Mouse (Mus musculus) left cerebral cortex, postnatal 25 days (tissue): Measurements from ENCODE around the gene Mrpl42. TPM values are rescaled to one million over a fixed set of nuclear protein-coding genes. Genes with fewer than 3 reads are reported as not detected.

Source experiments
- DNase-seq, 2 experiments: peaks; one replicate each; pipeline ENCODE4 v3.0.0; 2022; ENCODE audit warnings: low spot score in 2 of 2, mixed read lengths in 1 of 2
- intact Hi-C: fragments of 180-260 bp; cut with DNase I; formaldehyde crosslinking; loops from one replicate; pipeline ENCODE4 v1.15.1; 2025
- total RNA-seq, 2 experiments: library from RNA; stranded (reverse); gene quantifications; 2 replicates each; pipeline ENCODE4 v1.2.3; 2021

Gene Mrpl42
- total RNA-seq, 2 experiments from 2014 or later = 67.1 to 72.1 TPM

DNA sequence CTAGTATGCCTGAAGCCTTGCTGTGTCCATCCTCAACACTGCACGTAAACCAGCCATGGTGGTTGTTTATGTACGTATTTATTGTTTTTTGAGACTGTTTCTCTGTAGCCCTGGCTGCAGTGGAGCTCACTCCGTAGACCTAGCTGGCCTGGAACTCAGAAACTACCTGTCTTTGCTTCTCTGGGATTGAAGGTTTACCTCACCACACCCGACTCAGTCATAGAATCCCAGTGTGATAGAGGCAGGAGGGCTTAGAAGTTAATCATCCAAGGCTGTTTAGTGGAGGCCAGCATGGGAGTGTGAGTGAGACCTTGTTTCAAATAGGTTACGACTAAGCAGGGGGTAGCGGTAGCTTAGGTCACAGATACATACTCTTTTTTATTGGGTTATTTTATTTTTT is 15.9 kb upstream of the Mrpl42 start:
- intact Hi-C loops = no loop called here
- no peak for DNase-seq

DNA sequence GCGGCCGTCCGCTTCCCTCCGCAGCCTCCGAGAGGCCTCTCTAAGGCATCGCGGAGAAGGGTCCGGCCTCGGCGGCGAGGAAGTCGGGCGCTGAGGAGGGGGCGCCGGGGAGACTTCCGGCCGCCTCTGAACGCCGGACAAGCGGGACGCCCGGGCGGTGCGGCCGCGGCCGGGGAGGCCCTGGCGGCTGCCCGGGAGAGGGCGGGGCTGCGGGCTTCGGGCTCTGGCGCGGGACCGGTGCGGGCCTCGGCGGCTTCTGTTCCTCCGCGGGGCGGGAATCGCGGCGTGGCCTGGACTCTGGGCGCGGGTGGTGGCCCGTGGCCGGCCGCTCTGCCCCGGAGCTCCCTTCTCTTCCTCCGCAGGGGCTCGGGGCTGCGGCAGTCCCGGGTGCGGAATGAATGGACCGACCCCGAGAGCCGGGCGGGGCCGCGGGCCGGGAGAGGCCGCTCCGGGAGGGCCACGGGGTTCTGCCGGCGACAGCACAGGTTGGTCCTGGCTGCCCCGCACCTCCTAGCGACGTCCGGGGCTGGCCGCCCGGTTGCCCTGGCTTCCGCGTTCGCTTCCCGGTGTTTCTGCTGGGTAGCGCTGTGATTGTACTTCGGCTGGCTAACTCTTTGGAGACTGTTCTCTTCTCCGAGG is 13.7 kb upstream of the Mrpl42 start:
- intact Hi-C loops = loop anchor here (1.0 kb wide), 1 partner anchor 49 kb away; the partner anchor contains the start of gene Nudt4
- DNase-seq = no peak

DNA sequence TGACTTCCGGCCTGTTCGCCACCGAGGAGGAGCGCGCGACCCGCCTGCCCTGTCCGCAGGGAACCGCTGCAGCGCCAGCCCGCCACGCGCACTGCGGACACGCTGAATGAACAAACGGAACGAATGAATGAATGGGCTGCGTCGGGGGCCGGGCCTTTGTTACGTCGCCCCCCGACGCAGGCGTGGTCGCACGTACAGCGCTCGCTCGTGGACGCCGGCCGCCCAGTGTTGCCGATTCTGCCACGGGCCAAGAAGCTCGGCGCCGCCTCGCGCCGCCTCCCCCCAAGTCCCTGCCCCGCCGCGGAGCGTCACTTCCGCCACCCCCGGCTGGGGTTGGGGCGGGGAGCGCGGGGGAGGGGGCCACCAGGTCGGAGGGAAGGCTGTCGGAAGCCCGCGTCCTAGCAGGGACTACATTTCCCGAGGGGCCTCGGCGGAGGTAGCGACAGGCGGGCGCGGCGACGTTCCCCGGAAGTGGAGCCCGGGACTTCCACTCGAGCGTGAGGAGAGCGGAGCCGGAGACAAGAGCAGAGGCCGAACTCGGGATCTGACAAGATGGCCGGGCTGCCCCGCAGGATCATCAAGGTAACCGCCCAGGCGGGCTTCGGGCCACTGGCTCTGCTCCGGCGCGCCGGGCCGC is 13.0 kb upstream of the Mrpl42 start, which contains the start of gene Ube2n:
Ube2n (plus strand) TSS at position 490 of the 637 bp plus-strand sequence.
- peak; percentile 98 to 99 for DNase-seq
- intact Hi-C loops = loop anchor here (1.0 kb wide), 2 partner anchors 12 to 50 kb away; partner anchors contain the start of gene Nudt4

DNA sequence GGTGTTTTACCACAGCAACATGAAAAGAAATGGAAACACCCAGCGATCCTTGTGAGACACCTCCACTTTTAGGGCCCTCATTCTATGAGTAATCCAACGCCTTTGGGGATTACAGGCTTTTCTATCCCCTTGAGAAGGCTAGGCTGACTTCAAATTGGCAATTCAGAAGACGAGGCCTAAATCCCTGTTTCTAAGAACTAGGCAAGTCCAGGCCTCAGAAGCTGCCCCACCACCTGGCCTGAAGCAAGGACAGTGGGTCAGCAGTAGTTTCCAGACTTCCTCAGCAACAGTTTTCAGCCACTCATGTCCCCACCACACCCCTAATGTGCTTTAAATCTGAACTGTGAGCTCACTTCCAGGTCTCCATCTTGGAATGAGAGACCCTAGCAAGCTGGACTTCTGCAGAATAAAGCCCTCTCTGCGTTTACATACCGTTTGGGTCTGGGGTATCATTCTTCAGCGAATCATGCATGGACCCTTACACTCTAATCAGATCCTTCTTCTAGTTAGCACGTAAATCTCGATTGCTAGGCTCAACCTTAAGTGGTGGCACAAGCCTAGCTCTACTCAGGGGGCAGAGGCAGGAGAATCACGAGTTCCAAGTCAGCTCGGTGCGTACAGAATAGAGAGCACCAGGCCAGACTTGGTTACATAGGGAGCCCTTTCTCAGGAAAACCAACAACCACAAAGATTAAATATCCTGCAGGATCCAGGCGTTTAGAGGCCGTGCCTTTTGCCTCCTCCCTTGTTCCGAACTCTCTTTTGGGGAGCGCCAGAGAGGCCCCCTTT is 12.2 kb upstream of the Mrpl42 start:
- no peak for DNase-seq
- intact Hi-C loops = loop anchor here (1.0 kb wide), 1 partner anchor 12 kb away; no protein-coding TSS in a partner anchor

DNA sequence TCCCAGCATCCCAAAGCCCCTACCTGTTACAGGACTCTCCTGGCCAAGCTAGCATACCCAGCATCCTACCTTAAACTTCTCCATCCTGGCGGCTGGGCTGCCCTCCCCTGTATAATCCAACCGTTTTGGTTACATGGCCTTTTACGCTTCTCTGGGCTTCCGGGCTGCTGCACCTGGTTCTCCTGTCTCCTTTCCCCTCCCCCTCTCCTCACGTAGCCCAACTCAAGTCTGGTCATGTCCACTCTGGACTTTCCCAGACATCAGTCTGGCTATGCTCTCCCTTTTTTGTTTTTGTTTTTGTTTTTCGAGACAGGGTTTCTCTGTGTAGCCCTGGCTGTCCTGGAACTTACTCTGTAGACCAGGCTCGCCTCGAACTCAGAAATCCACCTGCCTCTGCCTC is 10.9 kb upstream of the Mrpl42 start:
- no peak for DNase-seq
- intact Hi-C loops = no loop called here

DNA sequence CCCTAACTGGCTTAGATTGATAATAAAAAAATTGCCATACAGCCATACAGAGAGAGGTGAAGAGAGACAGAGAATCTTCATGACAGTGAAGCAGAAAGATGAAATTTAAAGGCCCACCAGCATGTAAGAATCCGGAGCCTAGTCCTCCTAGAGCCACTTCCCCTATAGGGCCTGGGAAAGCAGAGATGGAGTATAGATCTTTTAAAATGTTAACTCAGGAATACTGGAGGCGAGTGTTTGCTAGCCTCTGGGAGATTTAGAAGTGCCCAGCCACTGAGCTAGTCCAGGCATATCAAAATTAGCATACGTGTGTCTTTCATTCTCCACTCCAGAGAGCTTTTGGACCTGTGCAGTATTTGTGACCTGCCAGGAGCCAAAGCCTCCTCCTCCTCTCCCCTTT is 7.5 kb upstream of the Mrpl42 start:
- DNase-seq = no peak
- intact Hi-C loops = no loop called here

DNA sequence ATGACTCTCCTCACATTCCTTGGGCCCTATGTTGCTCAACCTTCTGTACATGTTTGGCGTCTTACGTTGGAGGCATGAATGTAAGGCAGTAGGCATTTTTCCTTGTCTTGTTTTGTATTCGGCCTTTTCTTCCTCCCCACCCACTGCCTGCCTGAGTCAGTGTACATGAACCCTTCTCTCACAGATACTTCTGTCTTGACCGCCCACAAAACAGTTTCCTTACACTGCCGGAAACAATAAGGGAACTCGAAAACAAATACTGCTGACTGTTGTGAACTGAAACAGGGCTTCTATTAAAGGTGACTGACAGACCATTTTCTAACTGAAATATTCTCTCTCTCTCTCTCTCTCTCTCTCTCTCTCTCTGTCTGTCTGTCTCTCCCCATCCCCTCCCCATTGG is 7.1 kb upstream of the Mrpl42 start:
- DNase-seq = peak in 1 of 2 experiments; percentile 37
- intact Hi-C loops = no loop called here

DNA sequence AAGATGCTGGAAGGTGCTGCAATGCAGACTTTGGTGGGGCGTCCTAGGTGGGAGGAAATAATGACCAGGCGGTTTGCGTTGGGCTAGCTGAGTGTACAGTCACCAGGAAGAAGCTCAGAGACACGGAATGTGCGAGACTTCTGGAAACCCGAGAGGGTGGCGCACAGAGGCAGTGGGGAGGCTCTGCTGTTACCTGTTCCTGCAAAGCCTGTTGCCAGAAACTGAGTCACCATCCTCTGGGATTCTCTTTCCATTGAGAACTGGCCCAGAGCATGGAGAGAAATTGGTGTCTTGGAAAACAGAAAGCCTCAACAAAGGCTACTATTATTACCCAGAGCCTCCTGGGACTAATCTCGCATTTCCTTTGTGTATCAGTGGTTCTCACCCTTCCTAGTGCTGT is 6.4 kb upstream of the Mrpl42 start:
- no peak for DNase-seq
- intact Hi-C loops = no loop called here

DNA sequence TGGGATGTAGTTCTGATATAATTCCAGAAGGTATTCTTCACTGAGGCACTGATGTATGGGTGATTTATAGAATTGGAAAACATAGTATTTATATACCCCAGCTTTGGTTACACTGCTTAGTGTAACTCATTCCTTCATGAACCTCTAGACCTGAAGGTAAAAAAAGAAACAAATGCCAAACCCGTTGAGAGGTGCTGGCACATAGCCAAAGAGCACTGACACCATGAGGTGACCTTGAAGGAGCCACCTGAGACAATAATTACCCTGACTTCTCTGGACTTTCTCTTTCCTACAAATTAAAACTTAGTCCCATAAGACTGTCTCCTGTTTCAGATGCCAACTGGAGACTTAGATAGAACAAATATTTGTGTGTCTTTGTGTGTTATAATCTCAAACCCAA is 2.6 kb upstream of the Mrpl42 start:
- intact Hi-C loops = no loop called here

DNA sequence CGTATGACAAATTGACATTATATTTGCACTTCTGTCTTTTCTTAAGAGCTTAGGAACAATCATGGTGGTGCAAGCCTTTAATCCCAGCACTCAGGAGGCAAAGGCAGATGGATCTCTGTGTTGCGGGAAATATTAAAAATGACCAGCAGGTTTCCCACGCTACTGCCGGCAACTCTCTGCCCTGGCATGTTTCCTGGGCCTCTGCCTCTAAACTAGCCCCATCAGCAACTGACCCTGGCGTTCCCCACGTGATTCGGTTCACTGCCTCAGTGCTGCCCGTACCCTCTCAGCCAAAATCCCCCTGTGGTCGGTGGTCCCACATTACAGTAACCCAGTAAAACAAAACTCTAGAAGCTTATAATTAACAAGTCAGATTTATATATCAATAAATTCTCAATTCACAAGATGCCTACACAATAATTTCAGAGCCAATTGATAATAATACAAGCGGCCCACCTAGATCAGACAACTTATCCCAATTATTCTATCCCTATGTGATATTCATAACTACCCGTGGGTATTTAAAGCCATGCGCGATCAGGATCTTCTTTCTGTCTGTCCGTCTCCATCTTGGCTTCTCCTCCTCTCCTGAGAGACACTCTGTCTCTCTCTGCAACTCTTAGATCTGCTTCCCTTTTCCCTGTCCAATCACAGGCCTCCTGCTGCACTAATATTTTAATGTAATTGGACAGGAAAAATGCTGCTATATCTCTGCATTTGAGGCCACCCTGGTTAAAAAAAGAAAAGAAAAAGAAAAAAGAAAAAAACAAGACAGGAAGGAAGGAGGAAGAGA is 1.9 kb upstream of the Mrpl42 start:
- intact Hi-C loops = no loop called here
- DNase-seq = no peak

More for the DNA sequence above, 2.6 kb upstream of the Mrpl42 start:
- no peak for DNase-seq

DNA sequence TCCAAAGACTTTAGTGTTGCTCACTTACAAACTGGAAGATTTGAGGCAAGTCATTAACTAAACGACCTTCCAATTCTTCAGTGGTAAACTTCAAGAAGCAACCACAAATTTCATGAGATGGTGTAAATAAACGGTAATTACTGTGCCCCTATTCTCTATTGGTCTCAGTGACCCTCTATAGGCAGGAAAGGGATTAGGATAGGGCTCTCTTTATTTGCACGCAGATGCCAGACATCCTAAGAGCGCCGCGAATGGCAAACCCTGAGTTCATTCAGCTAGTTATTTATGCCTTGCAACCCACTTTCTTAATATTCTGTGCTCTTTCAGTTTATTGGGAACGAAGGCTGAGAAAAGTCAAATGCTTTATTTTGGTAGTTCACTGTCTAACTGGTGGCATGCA is 707 bp downstream of the Mrpl42 start:
- no peak for DNase-seq
- intact Hi-C loops = loop anchor here (2.0 kb wide), 1 partner anchor 394 kb away; no protein-coding TSS in a partner anchor

DNA sequence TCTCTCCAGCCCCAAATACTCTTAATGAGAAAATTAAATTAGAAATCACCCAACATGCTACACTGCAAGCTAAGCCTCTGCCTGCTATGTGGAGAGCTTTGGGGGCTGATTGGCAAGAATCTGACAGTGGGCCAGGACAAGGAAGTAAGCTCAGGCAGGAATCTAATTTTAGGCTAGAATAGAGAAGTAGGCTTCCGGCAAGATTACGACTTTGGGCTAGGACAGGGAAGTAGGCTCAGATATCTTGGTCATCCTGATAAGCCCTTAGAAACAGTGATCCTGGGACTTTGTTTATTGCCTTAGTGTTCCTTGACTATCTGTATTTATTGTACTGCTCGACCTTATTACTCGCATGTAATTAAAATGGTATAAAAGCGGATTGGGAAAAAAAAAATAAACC is 7.5 kb downstream of the Mrpl42 start:
- intact Hi-C loops = loop anchor here (10.0 kb wide), 1 partner anchor 541 kb away; no protein-coding TSS in a partner anchor
- no peak for DNase-seq

DNA sequence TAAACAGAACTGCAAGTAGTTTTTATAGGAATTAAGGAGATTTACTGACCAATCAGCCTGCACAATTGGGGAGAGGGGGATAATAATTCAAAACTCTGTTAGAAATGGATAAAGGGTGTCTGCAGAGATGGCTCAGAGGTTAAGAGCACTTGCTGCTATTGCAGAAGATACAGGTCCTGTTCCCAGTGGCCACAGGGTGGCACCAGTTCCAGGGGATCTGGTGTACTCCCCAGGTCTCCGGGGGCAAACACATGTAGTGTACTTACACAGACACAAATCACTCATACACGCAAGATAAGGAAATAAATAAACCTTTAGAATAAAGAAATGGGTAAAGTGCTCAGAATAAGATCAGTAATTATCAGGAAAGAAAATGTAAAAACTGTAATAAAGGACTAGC is 12.1 kb downstream of the Mrpl42 start:
- DNase-seq = no peak
- intact Hi-C loops = loop anchor here (10.0 kb wide), 1 partner anchor 545 kb away; no protein-coding TSS in a partner anchor

DNA sequence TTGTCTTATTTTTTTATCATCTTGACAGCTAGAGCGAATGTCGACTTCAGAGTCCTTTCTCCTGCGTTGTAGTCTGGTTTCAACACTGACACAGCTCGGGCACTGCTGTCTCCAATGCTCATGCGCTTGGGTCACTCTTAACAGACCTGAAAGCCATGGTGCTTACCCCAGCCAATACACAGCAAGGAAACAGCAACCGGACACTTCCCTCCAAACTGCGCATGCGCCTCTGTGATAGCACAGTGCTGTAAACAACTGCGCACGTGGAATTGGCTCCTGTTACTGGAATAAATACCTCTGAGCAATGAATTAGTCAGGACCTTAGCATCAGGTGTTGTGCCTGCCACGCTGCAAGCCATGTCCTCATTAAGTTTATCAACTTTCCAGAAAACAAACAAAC is 24.2 kb downstream of the Mrpl42 start:
- no peak for DNase-seq

DNA sequence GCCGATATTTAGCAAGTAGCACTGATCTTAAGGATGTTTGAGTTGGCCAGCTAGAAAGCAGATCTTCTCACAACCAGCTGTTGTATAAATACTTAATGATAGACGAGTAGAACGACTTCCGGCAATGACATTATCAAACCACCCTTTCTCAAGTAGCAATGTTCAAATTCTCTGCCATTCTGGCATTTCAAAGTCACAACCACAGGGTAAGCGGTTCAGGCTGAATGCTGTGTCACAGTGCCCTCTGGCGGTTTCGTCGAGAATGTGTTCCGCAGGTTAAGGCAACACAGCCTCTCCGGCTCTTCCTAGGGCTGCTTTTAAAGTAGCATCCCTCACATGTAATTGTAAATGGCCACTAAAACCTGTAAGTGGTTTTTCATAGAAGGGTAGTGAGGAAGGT is 25.8 kb downstream of the Mrpl42 start:
- DNase-seq = peak; percentile 75 to 86
- intact Hi-C loops = loop anchor here (1.0 to 10.0 kb wide), 4 partner anchors 231 to 484 kb away; no protein-coding TSS in a partner anchor

More for the DNA sequence above, 24.2 kb downstream of the Mrpl42 start:
- intact Hi-C loops = loop anchor here (2.0 to 10.0 kb wide), 3 partner anchors 233 to 389 kb away; no protein-coding TSS in a partner anchor

DNA sequence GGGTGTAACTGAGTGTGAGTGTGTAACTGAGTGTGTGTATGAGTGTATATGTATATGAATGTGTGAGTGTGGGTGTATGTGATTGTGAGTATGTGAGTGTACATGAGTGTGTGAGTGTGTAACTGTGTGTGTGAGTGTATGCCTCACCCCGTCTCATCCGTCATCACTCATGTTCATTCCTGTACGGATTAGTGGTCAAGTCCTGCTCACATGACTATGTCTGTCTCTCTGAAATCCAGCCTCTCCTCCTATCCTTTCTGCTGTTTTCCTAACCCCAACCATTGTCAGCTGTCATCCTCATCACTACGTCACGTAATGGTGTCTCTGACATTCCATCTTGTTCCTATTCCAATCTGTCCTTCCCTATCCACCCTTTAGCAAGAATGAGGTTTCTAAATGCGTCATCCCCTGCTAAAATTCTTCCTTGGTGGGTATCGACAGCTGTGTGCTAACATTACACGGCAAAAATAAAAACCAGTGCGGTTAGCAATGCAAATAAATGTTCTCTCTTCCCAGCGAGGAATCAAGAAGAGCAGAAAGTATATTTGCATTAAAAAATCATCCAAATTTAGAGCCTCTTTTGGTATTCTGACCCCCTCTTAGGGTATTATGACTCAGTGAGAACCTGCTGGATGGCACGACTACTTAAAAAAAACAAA is 29.7 kb downstream of the Mrpl42 start:
- intact Hi-C loops = loop anchor here (2.0 to 10.0 kb wide), 3 partner anchors 55 to 783 kb away; partner anchors contain the start of genes Cep83 and Socs2

DNA sequence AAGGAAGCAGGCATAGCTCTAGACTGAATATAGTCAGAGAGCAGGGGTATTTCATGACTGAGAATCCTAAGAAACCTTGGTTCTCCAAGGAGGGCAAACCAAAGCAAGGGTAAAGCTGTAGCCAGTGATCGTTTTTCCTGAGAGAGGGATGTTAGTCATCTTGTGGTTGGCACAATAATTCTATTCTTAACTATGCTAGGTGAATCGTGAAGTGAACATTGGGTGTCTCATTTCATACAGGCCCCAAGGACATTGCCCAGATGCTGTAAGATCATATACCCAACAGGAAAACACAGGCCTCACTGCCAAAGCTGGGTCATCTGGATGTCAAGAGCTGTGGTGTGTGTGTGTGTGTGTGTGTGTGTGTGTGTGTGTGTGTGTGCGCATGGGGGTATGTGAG is 30.6 kb downstream of the Mrpl42 start:
- intact Hi-C loops = loop anchor here (5.0 to 10.0 kb wide), 2 partner anchors 54 to 226 kb away; partner anchors contain the start of gene Socs2

More for the DNA sequence above, 29.7 kb downstream of the Mrpl42 start:
- peak; percentile 19 to 80 for DNase-seq

DNA sequence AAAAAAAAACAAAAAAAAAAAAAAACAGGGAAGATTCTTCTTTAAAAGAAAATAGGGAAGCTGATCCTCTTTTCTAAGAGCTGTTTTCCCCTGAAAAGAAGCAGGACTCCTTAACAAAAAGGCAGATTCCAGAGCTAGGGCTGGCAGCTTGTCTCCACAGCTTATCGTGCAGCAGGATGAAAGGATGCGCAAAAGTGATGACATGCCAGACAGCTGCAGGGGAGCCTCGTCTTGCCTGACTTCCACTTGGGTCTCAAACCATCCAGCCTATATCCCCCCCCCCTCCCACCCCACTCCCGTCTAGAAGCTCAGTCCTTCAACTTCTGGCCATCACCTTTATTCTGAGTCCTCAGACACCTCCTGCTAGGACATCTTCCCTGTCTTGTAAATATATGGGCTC is 32.8 kb downstream of the Mrpl42 start:
- intact Hi-C loops = no loop called here
- no peak for DNase-seq

More for the DNA sequence above, 30.6 kb downstream of the Mrpl42 start:
- no peak for DNase-seq

DNA sequence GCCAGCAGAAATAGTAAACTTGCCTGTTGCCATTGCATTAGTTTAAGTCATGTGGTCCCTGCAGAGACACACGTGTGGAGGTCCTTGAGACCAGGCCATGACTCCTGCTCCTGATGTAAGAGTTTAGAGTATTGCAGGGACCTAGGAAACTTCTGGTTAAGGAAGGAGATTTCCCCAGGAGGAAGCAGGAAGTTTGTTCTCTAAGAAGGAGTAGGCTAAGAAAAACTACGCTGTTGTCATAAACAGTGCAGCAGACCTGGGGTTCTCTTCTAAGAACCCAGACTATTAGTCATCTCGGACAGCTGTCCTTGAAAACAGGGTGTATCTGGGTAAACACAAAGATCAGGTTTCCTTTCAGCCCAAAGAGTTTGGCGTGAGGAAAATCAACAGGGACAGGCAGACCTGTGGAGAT is 36.2 kb downstream of the Mrpl42 start:
- DNase-seq = no peak
- intact Hi-C loops = no loop called here
